Comparison of ENCODE assay signal across 8 mouse cellular contexts in the genomic region with DNA sequence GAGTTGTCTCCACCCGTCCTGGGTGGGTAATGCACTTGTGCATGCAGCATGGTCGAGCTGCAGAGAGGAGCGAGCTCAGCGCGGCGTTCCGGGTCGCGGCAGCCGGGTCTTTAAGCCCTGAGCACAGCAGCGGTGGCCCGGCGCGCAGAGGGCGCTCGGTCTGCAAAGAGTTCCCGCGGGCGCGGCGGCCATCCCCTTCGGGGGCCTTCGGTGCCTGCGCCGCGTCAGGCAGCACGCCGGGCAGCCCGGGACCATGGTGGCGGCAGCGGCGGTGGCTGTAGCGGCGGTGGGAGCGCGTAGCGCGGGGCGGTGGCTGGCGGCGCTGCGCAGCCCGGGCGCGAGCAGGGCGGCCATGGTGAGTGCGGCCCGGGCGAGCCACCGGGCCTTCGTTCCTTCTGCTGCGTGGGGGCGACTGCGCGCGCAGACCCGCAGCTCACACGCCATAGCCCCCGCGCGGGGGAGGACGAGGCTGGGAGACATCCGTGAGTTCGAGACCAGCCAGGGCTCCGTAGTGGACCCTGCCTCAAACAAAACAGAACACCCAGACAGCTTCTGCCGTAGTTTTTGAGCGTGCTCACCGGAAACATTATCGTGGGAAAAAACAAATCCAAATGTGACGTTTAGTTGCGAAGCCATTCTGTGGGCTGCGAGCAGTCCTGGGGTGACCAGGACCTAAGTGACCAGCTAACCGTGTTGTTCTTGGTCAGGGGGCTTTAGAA. TPM values are rescaled to one million over a fixed set of nuclear protein-coding genes. Genes with fewer than 3 reads are reported as not detected.
A peak's percentile ranks its signal among the peaks of the same experiment; 100 is the strongest.
DNase-seq lines count a peak whose midpoint lies in the region; ATAC-seq and TF ChIP-seq lines count a peak whose summit lies in the region.

Pcbd2 (plus strand) TSS at position 249 of the 719 bp plus-strand sequence.

- TF ChIP-seq POLR2A in bone marrow, adult 2 months (IDR thresholded peaks at IDR 0.05; ENCODE audit: borderline replicate concordance, control insufficient read depth, low read depth, low read length), result peak; percentile 70; the same call in 1 of the 2 replicates
- peak; percentile 50; the same call in 1 of the 2 replicates for TF ChIP-seq POLR2A in heart, adult 2 months (IDR thresholded peaks at IDR 0.05; ENCODE audit: insufficient read depth, low read depth, low read length)
- peak; percentile 7 for TF ChIP-seq POLR2A in kidney, adult 2 months (IDR thresholded peaks at IDR 0.05; ENCODE audit: low read depth, low read length)
- TF ChIP-seq POLR2A in small intestine, adult 2 months (IDR thresholded peaks at IDR 0.05; ENCODE audit: low read depth, low read length), result peak; percentile 80

- no peak for TF ChIP-seq EP300 in heart, adult 2 months (IDR thresholded peaks at IDR 0.05; ENCODE audit: insufficient read depth, low read depth, low read length)

- whole genome bisulfite sequencing in bone marrow, adult 2 months, result under 1% methylated on average over 65 of the region's 73 CpGs
- under 1% methylated on average over 49 of the region's 73 CpGs for WGBS in embryonic facial prominence, embryonic 14.5 days
- WGBS in heart, adult 2 months, result under 1% methylated on average over 73 of the region's 73 CpGs
- under 1% methylated on average over 73 of the region's 73 CpGs for WGBS in kidney, adult 2 months
- under 1% methylated on average over 64 of the region's 73 CpGs for WGBS in limb, embryonic 11.5 days
- under 1% methylated on average over 66 of the region's 73 CpGs for WGBS in midbrain, embryonic 13.5 days
- WGBS in small intestine, adult 2 months, result under 1% methylated on average over 70 of the region's 73 CpGs

- peak; percentile 92 for ATAC-seq in embryonic facial prominence, embryonic 14.5 days (ENCODE audit: low read depth)
- ATAC-seq in limb, embryonic 11.5 days (ENCODE audit: insufficient number of reproducible peaks, low FRiP score, low TSS enrichment, low read depth), result peak; percentile 72
- ATAC-seq in midbrain, embryonic 13.5 days, result peak; percentile 94

- no peaks in the 10 kb centered on the region; the same call in 1 of the 2 replicates for H3K4me1 ChIP-seq in bone marrow, adult 2 months (ENCODE audit: control insufficient read depth, insufficient read depth, low read length)
- no peaks in the 10 kb centered on the region for H3K4me1 ChIP-seq in embryonic facial prominence, embryonic 14.5 days (ENCODE audit: control insufficient read depth, insufficient read depth, low read length)
- no peaks in the 10 kb centered on the region for H3K4me1 ChIP-seq in heart, adult 2 months (ENCODE audit: control insufficient read depth, insufficient read depth, low read length)
- H3K4me1 ChIP-seq in kidney, adult 2 months (ENCODE audit: control insufficient read depth, insufficient read depth, low read length), result no peaks in the 10 kb centered on the region
- H3K4me1 ChIP-seq in limb, embryonic 11.5 days (ENCODE audit: control insufficient read depth, insufficient read depth, low read length), result no peaks in the 10 kb centered on the region
- H3K4me1 ChIP-seq in midbrain, embryonic 13.5 days (replicated peaks), result no peaks in the 10 kb centered on the region
- H3K4me1 ChIP-seq in small intestine, adult 2 months (ENCODE audit: control insufficient read depth, insufficient read depth, insufficient read length, low read length), result no peaks in the 10 kb centered on the region

- peaks cover 39% of the 10 kb centered on the region for H3K36me3 ChIP-seq in embryonic facial prominence, embryonic 14.5 days (ENCODE audit: control insufficient read depth, insufficient read depth, low read length)
- H3K36me3 ChIP-seq in heart, adult 2 months (ENCODE audit: control insufficient read depth, insufficient read depth, low read length), result no peaks in the 10 kb centered on the region
- H3K36me3 ChIP-seq in kidney, adult 2 months (ENCODE audit: control insufficient read depth, insufficient read depth, low read length), result no peaks in the 10 kb centered on the region
- peaks cover 2% of the 10 kb centered on the region; the same call in 1 of the 2 replicates for H3K36me3 ChIP-seq in limb, embryonic 11.5 days (ENCODE audit: control insufficient read depth, insufficient read depth, low read length)
- H3K36me3 ChIP-seq in midbrain, embryonic 13.5 days, result peaks cover 34% of the 10 kb centered on the region
- peaks cover 8% of the 10 kb centered on the region; the same call in 1 of the 2 replicates for H3K36me3 ChIP-seq in small intestine, adult 2 months (ENCODE audit: control insufficient read depth, insufficient read depth, low read length)

- peak within 1 kb of the TSS; percentile 67 for H3K4me2 ChIP-seq in embryonic facial prominence, embryonic 14.5 days (ENCODE audit: low read depth, low read length)
- peak within 1 kb of the TSS; percentile 54 for H3K4me2 ChIP-seq in limb, embryonic 11.5 days (ENCODE audit: low read depth, severe bottlenecking)
- peak within 1 kb of the TSS; percentile 62 for H3K4me2 ChIP-seq in midbrain, embryonic 13.5 days (replicated peaks)

- intact Hi-C loops in heart, adult 2 months (cut with DNase I), result loop anchor here (1.0 to 5.0 kb wide), 4 partner anchors 13 to 126 kb away; partner anchors contain the start of genes B230219D22Rik and Txndc15

- no peak for TF ChIP-seq CTCF in bone marrow, adult 2 months (IDR thresholded peaks at IDR 0.05; ENCODE audit: control insufficient read depth, insufficient read depth, low read length)
- TF ChIP-seq CTCF in heart, adult 2 months (IDR thresholded peaks at IDR 0.05), result no peak; the same call in none of the 2 replicates
- TF ChIP-seq CTCF in kidney, adult 2 months (conservative IDR thresholded peaks at IDR 0.05; ENCODE audit: insufficient read depth, insufficient read length, low read depth, low read length), result no peak
- TF ChIP-seq CTCF in small intestine, adult 2 months (IDR thresholded peaks at IDR 0.05; ENCODE audit: extremely low read depth, insufficient read length, insufficient replicate concordance, low read depth, low read length), result no peak; the same call in 1 of the 2 replicates

- H3K4me3 ChIP-seq in bone marrow, adult 2 months (replicated peaks; ENCODE audit: control insufficient read depth, low read depth, low read length), result peak within 1 kb of the TSS; percentile 77
- peak within 1 kb of the TSS; percentile 57 for H3K4me3 ChIP-seq in embryonic facial prominence, embryonic 14.5 days (ENCODE audit: low read depth, low read length)
- peak within 1 kb of the TSS; percentile 97 for H3K4me3 ChIP-seq in heart, adult 2 months
- H3K4me3 ChIP-seq in kidney, adult 2 months (ENCODE audit: insufficient read depth, low read depth, low read length), result peak within 1 kb of the TSS; percentile 77
- H3K4me3 ChIP-seq in limb, embryonic 11.5 days (ENCODE audit: low read depth, low read length), result peak within 1 kb of the TSS; percentile 40
- H3K4me3 ChIP-seq in midbrain, embryonic 13.5 days (replicated peaks), result peak within 1 kb of the TSS; percentile 59
- H3K4me3 ChIP-seq in small intestine, adult 2 months (ENCODE audit: low read depth, low read length), result peak within 1 kb of the TSS; percentile 65

- H3K9me3 ChIP-seq in embryonic facial prominence, embryonic 14.5 days (ENCODE audit: control insufficient read depth, low read length), result no peaks in the 10 kb centered on the region
- H3K9me3 ChIP-seq in limb, embryonic 11.5 days (ENCODE audit: control insufficient read depth, low read length), result no peaks in the 10 kb centered on the region
- H3K9me3 ChIP-seq in midbrain, embryonic 13.5 days, result no peaks in the 10 kb centered on the region

- DNase-seq in 416B (ENCODE audit: low read depth), result peak; percentile 81
- peak; percentile 90 for DNase-seq in embryonic facial prominence, embryonic 14.5 days (ENCODE audit: low spot score)
- peak; percentile 92 to 93 for DNase-seq in heart, adult 2 months
- peak; percentile 91 for DNase-seq in kidney, adult 2 months
- DNase-seq in limb, embryonic 11.5 days (ENCODE audit: low spot score), result peak; percentile 88

- peak within 1 kb of the TSS; percentile 78 for H3K9ac ChIP-seq in embryonic facial prominence, embryonic 14.5 days (ENCODE audit: low read depth, low read length)
- peak within 1 kb of the TSS; percentile 93 for H3K9ac ChIP-seq in heart, adult 2 months (ENCODE audit: low read depth, low read length)
- peak within 1 kb of the TSS; percentile 73 for H3K9ac ChIP-seq in limb, embryonic 11.5 days (ENCODE audit: low read length)
- H3K9ac ChIP-seq in midbrain, embryonic 13.5 days (replicated peaks), result peak within 1 kb of the TSS; percentile 75

- no peaks in the 10 kb centered on the region for H3K27me3 ChIP-seq in embryonic facial prominence, embryonic 14.5 days (replicated peaks; ENCODE audit: control insufficient read depth, insufficient read depth, low read length)
- H3K27me3 ChIP-seq in heart, adult 2 months (ENCODE audit: control insufficient read depth, insufficient read depth, low read length), result no peaks in the 10 kb centered on the region
- no peaks in the 10 kb centered on the region for H3K27me3 ChIP-seq in kidney, adult 2 months (replicated peaks; ENCODE audit: control insufficient read depth, insufficient read depth, low read length)
- H3K27me3 ChIP-seq in limb, embryonic 11.5 days (ENCODE audit: control insufficient read depth, insufficient read depth, low read length), result no peaks in the 10 kb centered on the region
- H3K27me3 ChIP-seq in midbrain, embryonic 13.5 days, result no peaks in the 10 kb centered on the region
- H3K27me3 ChIP-seq in small intestine, adult 2 months (ENCODE audit: control insufficient read depth, insufficient read depth, low read length), result no peaks in the 10 kb centered on the region

- 0 out of 2 replicates have a peak, but pooled peaks cover 2% of the 10 kb centered on the region for H3K79me2 ChIP-seq in heart, adult 2 months (replicated peaks; ENCODE audit: control insufficient read depth, insufficient read depth, low read length)

- H3K27ac ChIP-seq in bone marrow, adult 2 months (ENCODE audit: control insufficient read depth, insufficient read depth, low read depth, low read length, poor library complexity), result peak within 1 kb of the TSS; percentile 92
- peak within 1 kb of the TSS; percentile 97 for H3K27ac ChIP-seq in embryonic facial prominence, embryonic 14.5 days (replicated peaks; ENCODE audit: low read depth, low read length)
- peak within 1 kb of the TSS; percentile 95 for H3K27ac ChIP-seq in heart, adult 2 months
- H3K27ac ChIP-seq in kidney, adult 2 months (ENCODE audit: insufficient read depth, low read depth, low read length), result peak within 1 kb of the TSS; percentile 83
- peak within 1 kb of the TSS; percentile 95 for H3K27ac ChIP-seq in limb, embryonic 11.5 days (replicated peaks; ENCODE audit: low read depth, low read length)
- H3K27ac ChIP-seq in midbrain, embryonic 13.5 days, result peak within 1 kb of the TSS; percentile 95
- H3K27ac ChIP-seq in small intestine, adult 2 months (ENCODE audit: insufficient read depth, low read depth, low read length), result peak within 1 kb of the TSS; percentile 90

RNA-seq across cellular contexts. Expression of gene Pcbd2, which starts in this region (rescaled TPM):
- polyA plus RNA-seq in bone marrow, adult 2 months (2011; ENCODE audit: insufficient read depth, insufficient read length, low replicate concordance, missing spikeins), result 22.8 and 24.1 TPM in 2 replicates
- polyA plus RNA-seq in embryonic facial prominence, embryonic 14.5 days (2014; fragmentation: Nextera tagmentation; extraction: Ambion mirVana), result 45.2 and 49.2 TPM in 2 replicates
- total RNA-seq in heart, adult 2 months (2021), result 10 to 100 TPM; 46.7 to 47.6 TPM
- polyA plus RNA-seq in heart, adult 2 months (2012; rRNA removed), result 34.0 and 34.6 TPM in 2 replicates
- polyA plus RNA-seq in kidney, adult 2 months (2012; rRNA removed), result 64.0 and 81.4 TPM in 2 replicates
- polyA plus RNA-seq in limb, embryonic 11.5 days (2014; fragmentation: Nextera tagmentation; extraction: Ambion mirVana), result 44.7 and 44.9 TPM in 2 replicates
- polyA plus RNA-seq in midbrain, embryonic 13.5 days (2015; fragmentation: Nextera tagmentation; extraction: Ambion mirVana), result 19.7 and 23.0 TPM in 2 replicates
- 5.9 and 20.2 TPM in 2 replicates for polyA plus RNA-seq in small intestine, adult 2 months (2012; rRNA removed)

Comparison
In these comparisons a context has a peak if more than half of its experiments do, and no peak if none do; other contexts are left out.
1. Peak in every context shown above with its lines: DNase-seq, ATAC-seq, H3K4me3 ChIP-seq and H3K27ac ChIP-seq.
2. H3K4me3 ChIP-seq: peak in every context shown above with its lines; median percentile 97 in heart, adult 2 months; 77 in bone marrow, adult 2 months; 77 in kidney, adult 2 months; 65 in small intestine, adult 2 months; 59 in midbrain, embryonic 13.5 days; 57 in embryonic facial prominence, embryonic 14.5 days; 40 in limb, embryonic 11.5 days.
3. POLR2A ChIP-seq: peak in every context shown above with its lines; median percentile 80 in small intestine, adult 2 months; 70 in bone marrow, adult 2 months; 50 in heart, adult 2 months; 7 in kidney, adult 2 months.